Mouse (Mus musculus) heart, embryonic 15.5 days (tissue): ENCODE results near the gene Pde4d. TPM values are rescaled to one million over a fixed set of nuclear protein-coding genes. Genes with fewer than 3 reads are reported as not detected.

Experiments used
- ATAC-seq: fragments of 200-750 bp; cut with Nextera tagmentation; replicated peaks from 2 replicates; pipeline ENCODE4 v1.8.0; 2017; ENCODE audit warnings: low read depth, moderate TSS enrichment; ENCODE audit not compliant: insufficient number of reproducible peaks, insufficient read depth, low FRiP score
- H3K27ac ChIP-seq: fragments of 300-500 bp; sonication (generic); 2 replicates; pipeline ENCODE4 v1.5.1; 2015; ENCODE audit warnings: mild to moderate bottlenecking, inconsistent platforms
- H3K27me3 ChIP-seq: fragments of 300-500 bp; sonication (generic); 2 replicates; pipeline ENCODE4 v1.6.1; 2015; ENCODE audit warnings: inconsistent platforms
- H3K36me3 ChIP-seq: fragments of 300-500 bp; sonication (generic); 2 replicates; pipeline ENCODE4 v1.6.1; 2015; ENCODE audit warnings: mild to moderate bottlenecking, inconsistent platforms
- H3K4me1 ChIP-seq: fragments of 300-500 bp; sonication (generic); replicated peaks from 2 replicates; pipeline ENCODE4 v1.6.1; 2015; ENCODE audit warnings: inconsistent platforms
- H3K4me2 ChIP-seq: fragments of 300-500 bp; sonication (generic); 2 replicates; pipeline ENCODE4 v1.6.1; 2015; ENCODE audit warnings: inconsistent platforms, mild to moderate bottlenecking, moderate library complexity
- H3K4me3 ChIP-seq: fragments of 300-500 bp; sonication (generic); 2 replicates; pipeline ENCODE4 v1.5.1; 2015; ENCODE audit warnings: mild to moderate bottlenecking, inconsistent platforms
- H3K9ac ChIP-seq: fragments of 300-500 bp; sonication (generic); 2 replicates; pipeline ENCODE4 v1.6.1; 2015; ENCODE audit warnings: mild to moderate bottlenecking, inconsistent platforms
- H3K9me3 ChIP-seq: fragments of 300-500 bp; sonication (generic); replicated peaks from 2 replicates; pipeline ENCODE4 v1.6.1; 2016; ENCODE audit warnings: inconsistent platforms
- WGBS: fragments of 180-500 bp; shearing (Covaris S2); methylation state at CpG from one replicate; pipeline ENCODE4 v1.1.7; 2015; ENCODE audit warnings: mixed read lengths; 5-methylcytosine and 5-hydroxymethylcytosine counted together
- polyA plus RNA-seq: library from polyadenylated mRNA; unstranded; fragments of >200 nt; fragmentation: Nextera tagmentation; extraction: Ambion mirVana; gene quantifications from 2 replicates; pipeline ENCODE4 v1.2.1, GENCODE M21; 2015

Gene Pde4d
- polyA plus RNA-seq, 1 experiment from 2014 or later = 25.7 TPM

GRCm38 (mm10) chr13:109622207-109622606 lies 1172.5 kb downstream of the Pde4d start:
- Histone ChIP-seq H3K4me3 (no peak overlapping the region), H3K36me3 (no peaks in the 10 kb centered on the region), H3K4me1 (peaks cover 19% of the 10 kb centered on the region), H3K9me3 (no peaks in the 10 kb centered on the region), H3K27me3 (no peaks in the 10 kb centered on the region), H3K27ac (peak overlapping the region; percentile 46; the same call in 1 of the 2 replicates), H3K9ac (no peak overlapping the region), H3K4me2 (peak overlapping the region; percentile 30)
- ATAC-seq = no peak
- WGBS = 43% methylated on average over 5 of the region's 5 CpGs

GRCm38 (mm10) chr13:109623201-109623600 lies 1173.5 kb downstream of the Pde4d start:
- H3K36me3 ChIP-seq = no peaks in the 10 kb centered on the region
- H3K27ac ChIP-seq = no peak overlapping the region
- WGBS = 67% methylated on average over 2 of the region's 2 CpGs
- no peak overlapping the region for H3K4me2 ChIP-seq
- H3K27me3 ChIP-seq = no peaks in the 10 kb centered on the region
- no peaks in the 10 kb centered on the region for H3K9me3 ChIP-seq
- no peak overlapping the region for H3K4me3 ChIP-seq
- H3K9ac ChIP-seq = no peak overlapping the region
- no peak for ATAC-seq
- H3K4me1 ChIP-seq = peaks cover 19% of the 10 kb centered on the region

GRCm38 (mm10) chr13:109624772-109625349 lies 1175.1 kb downstream of the Pde4d start:
- 50% methylated on average over 11 of the region's 11 CpGs for WGBS
- Histone ChIP-seq H3K4me2 (peak overlapping the region; percentile 18), H3K9ac (no peak overlapping the region), H3K27me3 (no peaks in the 10 kb centered on the region), H3K4me1 (peaks cover 19% of the 10 kb centered on the region), H3K27ac (peak overlapping the region; percentile 61), H3K9me3 (no peaks in the 10 kb centered on the region), H3K4me3 (no peak overlapping the region), H3K36me3 (no peaks in the 10 kb centered on the region)
- ATAC-seq = no peak; the same call in 1 of the 2 replicates

GRCm38 (mm10) chr13:109625466-109626129 lies 1175.8 kb downstream of the Pde4d start:
- 79% methylated on average over 18 of the region's 18 CpGs for WGBS

GRCm38 (mm10) chr13:109627265-109627664 lies 1177.5 kb downstream of the Pde4d start:
- no peak for ATAC-seq
- WGBS = 72% methylated on average over 2 of the region's 2 CpGs
- H3K9ac ChIP-seq = no peak overlapping the region
- no peak overlapping the region for H3K4me3 ChIP-seq
- no peaks in the 10 kb centered on the region for H3K27me3 ChIP-seq
- H3K9me3 ChIP-seq = no peaks in the 10 kb centered on the region
- H3K4me2 ChIP-seq = no peak overlapping the region
- H3K27ac ChIP-seq = no peak overlapping the region
- no peaks in the 10 kb centered on the region for H3K36me3 ChIP-seq
- H3K4me1 ChIP-seq = peaks cover 26% of the 10 kb centered on the region

More at GRCm38 (mm10) chr13:109625466-109626129, 1175.8 kb downstream of the Pde4d start:
- H3K4me3 ChIP-seq = no peak overlapping the region
- peak overlapping the region; percentile 18; the same call in 1 of the 2 replicates for H3K4me2 ChIP-seq
- no peaks in the 10 kb centered on the region for H3K27me3 ChIP-seq
- H3K9me3 ChIP-seq = no peaks in the 10 kb centered on the region
- no peak for ATAC-seq
- peaks cover 19% of the 10 kb centered on the region for H3K4me1 ChIP-seq
- no peak overlapping the region for H3K9ac ChIP-seq
- H3K27ac ChIP-seq = peak overlapping the region; percentile 61
- no peaks in the 10 kb centered on the region for H3K36me3 ChIP-seq

GRCm38 (mm10) chr13:109628606-109629005 lies 1178.9 kb downstream of the Pde4d start:
- Histone ChIP-seq H3K4me1 (peaks cover 29% of the 10 kb centered on the region), H3K27me3 (no peaks in the 10 kb centered on the region), H3K27ac (no peak overlapping the region), H3K9ac (no peak overlapping the region), H3K9me3 (no peaks in the 10 kb centered on the region), H3K4me3 (no peak overlapping the region), H3K36me3 (no peaks in the 10 kb centered on the region), H3K4me2 (no peak overlapping the region)
- no peak for ATAC-seq
- 89% methylated on average over 4 of the region's 4 CpGs for WGBS

GRCm38 (mm10) chr13:109629216-109629615 lies 1179.5 kb downstream of the Pde4d start:
- WGBS = 88% methylated on average over 5 of the region's 5 CpGs
- Histone ChIP-seq H3K4me3 (no peak overlapping the region), H3K4me2 (no peak overlapping the region), H3K27me3 (no peaks in the 10 kb centered on the region), H3K9me3 (no peaks in the 10 kb centered on the region), H3K4me1 (peaks cover 29% of the 10 kb centered on the region), H3K36me3 (no peaks in the 10 kb centered on the region), H3K27ac (no peak overlapping the region), H3K9ac (no peak overlapping the region)
- ATAC-seq = no peak

- WGBS = 21% methylated on average over 10 of the region's 10 CpGs
These were observed 1181.8 kb downstream of the Pde4d start for GRCm38 (mm10) chr13:109631399-109632026.

GRCm38 (mm10) chr13:109632387-109633036 lies 1182.8 kb downstream of the Pde4d start:
- H3K9me3 ChIP-seq = no peaks in the 10 kb centered on the region
- no peaks in the 10 kb centered on the region for H3K36me3 ChIP-seq
- H3K27ac ChIP-seq = peak overlapping the region; percentile 83
- 15% methylated on average over 7 of the region's 7 CpGs for WGBS
- ATAC-seq = peak; percentile 84
- no peaks in the 10 kb centered on the region for H3K27me3 ChIP-seq
- peak overlapping the region; percentile 38 for H3K4me3 ChIP-seq
- peak overlapping the region; percentile 49 for H3K4me2 ChIP-seq
- H3K9ac ChIP-seq = peak overlapping the region; percentile 38
- peaks cover 25% of the 10 kb centered on the region for H3K4me1 ChIP-seq

More at GRCm38 (mm10) chr13:109631399-109632026, 1181.8 kb downstream of the Pde4d start:
- no peak; the same call in 1 of the 2 replicates for ATAC-seq
- Histone ChIP-seq H3K9me3 (no peaks in the 10 kb centered on the region), H3K9ac (no peak overlapping the region), H3K4me2 (peak overlapping the region; percentile 6), H3K36me3 (no peaks in the 10 kb centered on the region), H3K4me1 (peaks cover 25% of the 10 kb centered on the region), H3K4me3 (no peak overlapping the region), H3K27ac (peak overlapping the region; percentile 83), H3K27me3 (no peaks in the 10 kb centered on the region)

GRCm38 (mm10) chr13:109633037-109633418 lies 1183.3 kb downstream of the Pde4d start:
- no peak for ATAC-seq
- H3K9ac ChIP-seq = peak overlapping the region; percentile 38

GRCm38 (mm10) chr13:109635901-109636520 lies 1186.3 kb downstream of the Pde4d start:
- 68% methylated on average over 10 of the region's 10 CpGs for WGBS
- Histone ChIP-seq H3K4me1 (peaks cover 36% of the 10 kb centered on the region), H3K4me3 (no peak overlapping the region), H3K9ac (no peak overlapping the region), H3K4me2 (no peak overlapping the region), H3K36me3 (no peaks in the 10 kb centered on the region), H3K27ac (no peak overlapping the region), H3K27me3 (no peaks in the 10 kb centered on the region), H3K9me3 (no peaks in the 10 kb centered on the region)
- ATAC-seq = no peak

More at GRCm38 (mm10) chr13:109633037-109633418, 1183.3 kb downstream of the Pde4d start:
- no peaks in the 10 kb centered on the region for H3K36me3 ChIP-seq
- H3K4me2 ChIP-seq = peak overlapping the region; percentile 49
- H3K9me3 ChIP-seq = no peaks in the 10 kb centered on the region
- H3K27me3 ChIP-seq = no peaks in the 10 kb centered on the region
- peaks cover 25% of the 10 kb centered on the region for H3K4me1 ChIP-seq
- peak overlapping the region; percentile 83 for H3K27ac ChIP-seq
- WGBS = 23% methylated on average over 3 of the region's 3 CpGs
- peak overlapping the region; percentile 38 for H3K4me3 ChIP-seq
